Mouse (Mus musculus) thymus, adult 2 months (tissue): ENCODE measurements around the gene Vstm4. TPM values are rescaled to one million over a fixed set of nuclear protein-coding genes. Genes with fewer than 3 reads are reported as not detected.

ENCODE experiments used
- DNase-seq: peaks from one replicate; pipeline ENCODE4 v3.0.0; 2021
- H3K27ac ChIP-seq: fragments of 200-500 bp; 2 replicates; pipeline ENCODE4 v1.5.1; 2012; ENCODE audit warnings: low read length, control low read depth; ENCODE audit not compliant: control insufficient read depth, insufficient read depth
- H3K27me3 ChIP-seq: fragments of 200-500 bp; 2 replicates; pipeline ENCODE4 v1.6.1; 2012; ENCODE audit warnings: mild to moderate bottlenecking, low read length, moderate library complexity, mixed read lengths; ENCODE audit not compliant: control insufficient read depth, insufficient read depth
- H3K36me3 ChIP-seq: fragments of 200-500 bp; 2 replicates; pipeline ENCODE4 v1.6.1; 2012; ENCODE audit warnings: mild to moderate bottlenecking, low read length, moderate library complexity; ENCODE audit not compliant: control insufficient read depth, insufficient read depth
- H3K4me1 ChIP-seq: fragments of 200-500 bp; replicated peaks from 2 replicates; pipeline ENCODE4 v1.6.1; 2012; ENCODE audit warnings: low read length; ENCODE audit not compliant: control insufficient read depth, insufficient read depth
- H3K4me3 ChIP-seq: fragments of 200-500 bp; 2 replicates; pipeline ENCODE4 v1.5.1; 2012; ENCODE audit warnings: mild to moderate bottlenecking, low read length, control low read depth, moderate library complexity; ENCODE audit not compliant: control insufficient read depth, insufficient read depth
- CTCF ChIP-seq: fragments of 200-500 bp; IDR thresholded peaks from 2 replicates; pipeline ENCODE4 v1.5.1; 2012; ENCODE audit warnings: mild to moderate bottlenecking, control low read depth, low read length, moderate library complexity, borderline replicate concordance; ENCODE audit not compliant: control insufficient read depth, poor library complexity, insufficient read depth; ENCODE audit errors: extremely low read depth
- POLR2A ChIP-seq: fragments of 200-500 bp; IDR thresholded peaks from 2 replicates; pipeline ENCODE4 v1.6.1; 2012; ENCODE audit warnings: mild to moderate bottlenecking, low read length, control low read depth, moderate library complexity; ENCODE audit not compliant: control insufficient read depth, poor library complexity, insufficient read depth; ENCODE audit errors: extremely low read depth
- WGBS: fragments of 180-500 bp; shearing (Covaris S2); methylation state at CpG from one replicate; pipeline ENCODE4 v1.1.7; 2018; 5-methylcytosine and 5-hydroxymethylcytosine counted together
- polyA plus RNA-seq: library from polyadenylated mRNA; depleted of rRNA; stranded (reverse); fragments of >200 nt; gene quantifications from 2 replicates; pipeline ENCODE4 v1.2.3, GENCODE M21; 2012

The Vstm4 gene
- polyA plus RNA-seq, 1 experiment: 1.8 TPM

DNA sequence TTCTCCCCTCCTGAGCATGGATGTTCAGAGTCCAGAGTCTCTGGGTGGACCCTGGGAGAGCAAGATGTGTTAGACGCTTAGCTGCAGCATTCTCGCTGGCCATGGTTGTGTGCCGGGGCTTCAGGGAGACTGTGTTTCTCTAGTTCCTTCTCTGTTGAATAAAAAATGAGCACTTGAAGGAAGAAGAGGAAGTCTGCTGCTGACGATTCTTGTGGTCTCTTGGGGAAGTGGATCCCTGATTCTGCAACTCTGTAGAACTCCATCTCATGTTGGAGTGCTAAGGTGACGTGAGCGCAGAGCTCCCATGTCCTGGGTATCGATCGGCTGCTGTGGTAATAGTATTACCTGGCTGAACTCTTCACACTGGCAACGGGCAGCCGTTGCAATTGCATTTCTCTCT is 75.2 kb downstream of the Vstm4 start:
- Histone ChIP-seq H3K4me1 (no peaks in the 10 kb centered on the region), H3K27ac (no peak overlapping the region), H3K27me3 (no peaks in the 10 kb centered on the region), H3K4me3 (no peak overlapping the region), H3K36me3 (no peaks in the 10 kb centered on the region)
- DNase-seq: no peak
- no peak for TF ChIP-seq POLR2A
- no peak for TF ChIP-seq CTCF
- 8% methylated on average over 10 of the region's 10 CpGs for WGBS

DNA sequence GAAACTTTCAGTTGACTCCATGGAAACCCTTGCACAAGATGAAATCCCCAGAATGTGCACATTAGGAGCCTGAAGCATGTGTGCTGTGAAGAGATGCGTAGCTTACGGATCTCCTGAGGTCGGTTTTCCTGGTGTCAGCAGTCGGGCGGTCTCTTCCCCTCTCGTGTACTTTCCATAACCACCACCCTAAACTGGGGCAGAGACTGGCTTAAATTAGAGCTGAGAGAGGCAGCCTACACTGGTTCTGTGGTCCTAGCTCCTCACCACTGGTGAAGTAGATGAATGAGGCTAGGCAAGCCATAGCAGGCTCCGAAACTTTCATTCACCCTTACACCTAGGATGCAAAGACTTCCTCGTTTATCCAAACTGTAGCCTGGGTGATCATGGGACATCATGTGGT is 75.7 kb downstream of the Vstm4 start:
- no peaks in the 10 kb centered on the region for H3K36me3 ChIP-seq
- 66% methylated on average over 8 of the region's 8 CpGs for WGBS
- no peaks in the 10 kb centered on the region for H3K27me3 ChIP-seq
- TF ChIP-seq CTCF (no peak), POLR2A (no peak)
- H3K4me1 ChIP-seq: no peaks in the 10 kb centered on the region
- H3K27ac ChIP-seq: no peak overlapping the region
- H3K4me3 ChIP-seq: no peak overlapping the region
- DNase-seq: no peak

DNA sequence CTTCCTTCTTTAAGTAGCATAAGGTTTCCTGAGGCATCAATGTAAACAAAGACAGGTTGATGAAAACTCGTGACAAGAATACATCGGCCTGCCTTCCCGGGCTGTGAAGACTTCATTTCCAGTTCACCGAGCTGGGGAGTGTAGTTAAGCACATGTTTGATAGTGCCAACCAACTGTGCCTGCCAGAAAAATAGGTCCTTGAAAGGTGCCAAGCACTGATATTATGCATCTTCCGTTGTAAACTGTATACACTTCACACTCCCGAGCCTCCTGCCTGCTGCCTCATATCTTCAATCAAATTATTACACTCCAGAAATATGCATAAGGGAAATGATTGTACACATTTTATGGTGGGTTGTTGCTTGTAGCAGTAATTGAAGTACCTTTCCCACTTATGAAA is 77.5 kb downstream of the Vstm4 start:
- no peak overlapping the region for H3K4me3 ChIP-seq
- WGBS: 86% methylated on average over 6 of the region's 6 CpGs
- no peaks in the 10 kb centered on the region for H3K4me1 ChIP-seq
- H3K36me3 ChIP-seq: no peaks in the 10 kb centered on the region
- TF ChIP-seq CTCF: no peak
- DNase-seq: no peak
- H3K27ac ChIP-seq: no peak overlapping the region
- no peaks in the 10 kb centered on the region for H3K27me3 ChIP-seq

DNA sequence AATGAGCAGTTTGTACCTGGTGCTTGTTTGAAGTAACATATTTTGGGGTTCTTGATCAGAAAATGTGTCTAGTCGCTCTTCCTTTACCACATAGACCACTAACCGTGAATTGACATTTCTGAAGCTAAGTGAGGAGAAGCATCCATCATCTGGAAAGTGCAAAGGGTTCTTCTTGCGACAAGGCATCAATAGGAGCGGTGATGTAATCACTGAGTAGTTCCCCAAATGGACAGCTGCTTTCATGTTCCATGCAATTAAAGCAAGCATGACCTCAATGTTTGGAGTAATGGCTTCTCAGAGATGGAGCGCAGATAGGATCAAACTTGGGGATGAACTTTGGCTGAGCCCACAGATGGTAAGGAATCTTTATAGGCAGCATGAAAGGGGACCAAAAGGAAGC is 82.7 kb downstream of the Vstm4 start:
- no peaks in the 10 kb centered on the region for H3K27me3 ChIP-seq
- H3K36me3 ChIP-seq: no peaks in the 10 kb centered on the region
- WGBS: 42% methylated on average over 5 of the region's 5 CpGs
- no peak overlapping the region for H3K4me3 ChIP-seq
- no peak for TF ChIP-seq CTCF
- TF ChIP-seq POLR2A: no peak
- no peak overlapping the region for H3K27ac ChIP-seq
- H3K4me1 ChIP-seq: no peaks in the 10 kb centered on the region
- no peak for DNase-seq

DNA sequence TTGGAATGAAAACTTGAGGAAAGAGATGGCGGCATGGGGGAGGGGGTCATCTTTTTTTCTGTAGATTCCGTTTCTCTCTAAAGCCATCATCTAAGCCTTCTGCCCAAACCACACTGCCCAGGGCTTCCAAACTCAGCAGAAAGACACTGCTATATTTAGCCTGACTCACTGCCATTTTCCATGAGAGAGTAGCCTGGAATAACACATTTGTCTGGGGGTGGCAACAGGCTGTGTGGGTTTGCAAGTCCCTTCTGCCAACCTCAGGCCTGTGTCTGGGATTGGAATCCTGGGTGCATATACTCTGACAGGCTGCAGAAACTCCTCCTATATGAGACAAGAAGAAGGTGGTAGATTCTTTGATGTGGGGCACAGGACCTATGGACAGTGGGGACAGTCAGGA is 91.0 kb downstream of the Vstm4 start:
- no peaks in the 10 kb centered on the region for H3K27me3 ChIP-seq
- TF ChIP-seq CTCF: no peak
- TF ChIP-seq POLR2A: no peak
- no peak overlapping the region for H3K4me3 ChIP-seq
- DNase-seq: no peak
- no peaks in the 10 kb centered on the region for H3K4me1 ChIP-seq
- no peaks in the 10 kb centered on the region for H3K36me3 ChIP-seq
- 95% methylated on average over 2 of the region's 2 CpGs for WGBS
- H3K27ac ChIP-seq: no peak overlapping the region

DNA sequence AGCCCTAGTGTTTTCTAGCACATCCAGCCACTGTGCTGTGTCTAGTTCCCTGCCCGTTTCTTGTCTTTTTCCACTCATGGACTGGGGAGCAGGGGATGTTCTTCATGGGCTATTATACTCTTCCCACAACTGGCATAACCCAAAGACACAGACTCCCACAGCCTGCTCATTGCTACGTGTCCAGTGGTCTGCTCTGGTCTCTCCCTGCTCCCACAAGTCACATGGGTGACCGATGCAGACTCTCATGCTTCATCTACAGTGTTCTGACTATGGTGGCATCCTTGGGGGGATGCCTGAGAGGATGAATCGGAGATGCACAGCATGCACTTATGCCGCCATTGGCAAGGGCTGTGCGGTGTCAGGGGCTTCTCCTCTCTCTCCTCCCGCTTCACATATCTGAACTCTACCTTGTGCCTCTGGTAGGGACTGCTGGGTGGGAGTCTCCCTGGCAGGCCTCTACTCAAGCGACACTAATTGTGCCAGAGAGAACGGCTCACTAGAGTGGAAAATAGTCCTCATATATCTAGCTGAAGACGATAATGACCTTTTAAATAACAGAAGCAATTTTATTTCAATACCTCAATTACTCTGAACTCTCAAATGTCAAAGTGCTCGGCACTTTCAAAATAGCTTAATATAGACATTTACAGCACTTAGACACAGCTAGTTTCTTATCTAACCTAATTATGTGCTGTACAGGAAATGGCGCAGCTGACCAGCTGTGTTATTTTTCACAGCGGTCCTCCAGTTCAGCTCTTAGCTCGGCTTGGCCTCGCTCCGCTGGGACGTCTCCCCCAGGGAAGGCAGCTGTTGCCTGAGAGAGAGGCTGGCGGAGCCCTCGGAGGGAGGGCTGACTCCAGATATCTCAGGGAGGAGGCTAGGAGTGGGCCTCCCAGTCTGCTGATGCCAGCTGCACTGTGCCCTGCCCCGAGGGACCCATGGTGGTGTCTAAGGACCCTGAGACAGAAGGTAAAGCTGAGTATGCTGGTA is 94.1 kb downstream of the Vstm4 start:
- Histone ChIP-seq H3K27ac (no peak overlapping the region), H3K27me3 (no peaks in the 10 kb centered on the region), H3K36me3 (no peaks in the 10 kb centered on the region), H3K4me1 (no peaks in the 10 kb centered on the region), H3K4me3 (no peak overlapping the region)
- TF ChIP-seq POLR2A (no peak), CTCF (no peak)
- DNase-seq: no peak
- whole genome bisulfite sequencing: 61% methylated on average over 20 of the region's 20 CpGs

DNA sequence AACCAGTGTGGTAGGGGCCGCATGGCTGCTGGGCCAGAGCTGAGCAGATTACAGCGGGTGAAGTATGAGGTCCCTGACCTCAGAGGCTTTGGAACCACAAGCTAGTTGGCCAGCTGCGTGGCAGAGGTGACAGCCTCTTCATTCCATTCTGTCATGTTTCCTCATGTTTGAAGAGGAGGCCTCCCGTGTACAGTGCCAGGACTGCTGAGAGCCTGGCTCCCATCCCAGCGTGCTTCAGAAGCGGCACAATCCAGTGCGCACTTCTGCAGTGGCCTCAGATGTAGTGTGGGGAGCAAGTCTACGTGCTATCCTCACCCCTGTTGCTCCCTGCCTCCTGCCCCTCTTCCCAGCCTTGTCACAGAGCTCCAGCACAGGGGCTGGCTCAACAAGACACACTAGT is 99.9 kb downstream of the Vstm4 start:
- H3K36me3 ChIP-seq: no peaks in the 10 kb centered on the region
- H3K27me3 ChIP-seq: no peaks in the 10 kb centered on the region
- no peak overlapping the region for H3K27ac ChIP-seq
- TF ChIP-seq POLR2A (no peak), CTCF (no peak)
- DNase-seq: no peak
- H3K4me1 ChIP-seq: no peaks in the 10 kb centered on the region
- no peak overlapping the region for H3K4me3 ChIP-seq
- WGBS: 84% methylated on average over 8 of the region's 8 CpGs
